Mouse (Mus musculus): ENCODE results near the gene Misp.

The Misp gene

DNA sequence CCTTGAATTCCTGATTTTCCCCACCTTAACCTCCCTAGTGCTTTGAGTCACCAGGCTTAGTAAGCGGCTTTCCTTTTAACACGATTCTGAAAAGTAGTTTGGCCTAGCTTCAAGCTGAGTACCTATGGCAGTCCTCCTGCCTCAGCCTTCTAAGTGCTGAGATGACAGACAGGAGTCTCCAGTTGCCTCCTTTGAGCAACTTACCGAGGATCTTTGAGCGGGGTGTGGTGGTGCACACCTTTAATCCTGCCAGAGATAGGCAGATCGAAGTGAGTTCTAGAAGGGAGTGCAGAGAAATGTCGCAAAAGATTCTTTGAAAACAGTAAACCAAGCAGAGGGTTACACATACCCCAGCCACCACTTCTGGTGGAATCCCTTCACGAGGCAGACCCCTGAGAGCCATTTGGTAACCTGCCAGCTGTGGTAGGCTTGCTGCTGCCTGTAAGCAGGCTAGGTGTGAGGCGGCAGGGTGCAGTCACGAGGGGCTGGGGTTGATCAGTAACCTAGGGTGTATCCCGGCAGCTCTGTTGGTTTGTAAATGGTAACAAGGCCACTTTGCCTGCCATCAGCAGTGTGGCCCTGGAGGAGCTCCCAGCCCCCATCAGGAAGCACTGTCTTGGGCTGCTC, 34.9 kb downstream of the Misp start:
- DNase-seq: peak in 1 of 2 experiments; percentile 37

DNA sequence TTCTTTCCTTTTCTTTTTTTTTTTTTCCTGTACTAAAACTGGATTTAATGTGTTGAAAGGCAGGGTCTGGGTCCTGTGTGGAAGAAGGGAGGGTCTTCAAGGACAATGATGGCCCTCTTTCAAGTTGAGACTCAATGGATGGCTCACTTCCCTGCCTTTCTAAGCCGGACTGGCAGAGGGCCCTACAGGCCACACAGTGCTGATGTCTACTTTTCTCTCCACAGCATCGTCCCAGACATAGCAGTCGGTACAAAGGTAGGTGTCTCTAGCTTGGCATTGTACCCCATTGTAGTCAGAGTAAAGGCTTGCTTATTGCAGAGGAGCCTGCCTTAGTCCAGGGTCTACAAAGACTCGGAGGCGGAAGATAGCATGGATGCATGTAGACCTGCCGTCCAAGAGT, 35.5 kb downstream of the Misp start:
- no peak for DNase-seq

DNA sequence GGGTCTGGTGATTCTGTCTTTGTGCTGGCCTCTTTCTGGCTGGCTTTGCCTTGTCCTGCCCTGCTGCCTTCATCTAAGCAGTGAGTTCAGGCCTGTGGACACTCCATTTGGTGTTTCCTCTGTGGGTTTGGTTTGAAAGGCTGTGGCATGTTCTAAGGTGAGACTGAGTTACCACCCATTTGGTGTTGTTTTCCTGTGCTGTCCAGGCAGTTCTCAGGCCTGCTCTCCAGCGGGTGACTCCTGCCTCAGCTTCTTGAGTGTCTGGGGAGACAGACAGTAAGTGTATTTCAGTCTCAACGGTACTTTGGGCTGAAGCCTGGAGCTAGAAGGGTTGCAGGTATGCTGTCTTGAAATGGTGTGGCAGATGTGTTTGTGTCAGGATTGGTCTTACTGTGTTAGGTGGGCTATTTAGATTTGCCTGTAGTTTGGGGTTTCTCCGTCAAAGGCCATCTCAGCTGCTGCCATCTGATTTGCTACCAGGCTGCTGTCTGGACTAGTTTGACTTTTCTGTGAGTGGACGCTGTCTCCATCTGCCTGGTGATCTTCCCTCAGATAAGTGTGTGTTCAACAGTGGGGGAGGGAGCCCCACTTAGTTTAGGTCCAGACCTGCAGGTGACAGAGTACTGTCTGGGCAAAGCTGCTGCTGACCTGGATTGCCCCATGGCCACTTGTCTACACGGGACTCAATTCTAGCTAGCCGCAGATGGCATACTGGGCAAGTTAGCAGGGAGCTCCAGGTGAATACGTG, 36.1 kb downstream of the Misp start:
- no peak for DNase-seq

DNA sequence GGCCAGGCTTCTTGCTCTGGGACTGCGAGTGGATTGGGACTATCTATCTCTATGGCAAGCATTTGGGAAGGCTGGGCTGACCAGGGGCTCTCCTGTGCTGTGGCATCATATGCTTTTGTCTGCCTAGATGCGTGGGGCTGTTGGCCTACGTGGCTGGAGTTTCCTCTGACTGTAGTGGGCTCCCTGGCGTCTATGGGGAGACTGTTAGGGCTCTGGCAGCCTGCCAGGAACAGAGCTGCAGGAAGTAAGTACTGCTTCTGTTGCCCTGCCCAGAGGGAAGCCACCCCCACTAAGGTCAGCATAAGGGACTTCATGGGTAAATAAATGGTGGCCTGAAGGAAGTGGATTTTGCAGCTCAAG, 36.6 kb downstream of the Misp start:
- DNase-seq: peak in 1 of 2 experiments; percentile 43

- DNase-seq: no peak
These were observed 37.1 kb downstream of the Misp start for GRCm38 (mm10) chr10:79857894-79858293.

DNA sequence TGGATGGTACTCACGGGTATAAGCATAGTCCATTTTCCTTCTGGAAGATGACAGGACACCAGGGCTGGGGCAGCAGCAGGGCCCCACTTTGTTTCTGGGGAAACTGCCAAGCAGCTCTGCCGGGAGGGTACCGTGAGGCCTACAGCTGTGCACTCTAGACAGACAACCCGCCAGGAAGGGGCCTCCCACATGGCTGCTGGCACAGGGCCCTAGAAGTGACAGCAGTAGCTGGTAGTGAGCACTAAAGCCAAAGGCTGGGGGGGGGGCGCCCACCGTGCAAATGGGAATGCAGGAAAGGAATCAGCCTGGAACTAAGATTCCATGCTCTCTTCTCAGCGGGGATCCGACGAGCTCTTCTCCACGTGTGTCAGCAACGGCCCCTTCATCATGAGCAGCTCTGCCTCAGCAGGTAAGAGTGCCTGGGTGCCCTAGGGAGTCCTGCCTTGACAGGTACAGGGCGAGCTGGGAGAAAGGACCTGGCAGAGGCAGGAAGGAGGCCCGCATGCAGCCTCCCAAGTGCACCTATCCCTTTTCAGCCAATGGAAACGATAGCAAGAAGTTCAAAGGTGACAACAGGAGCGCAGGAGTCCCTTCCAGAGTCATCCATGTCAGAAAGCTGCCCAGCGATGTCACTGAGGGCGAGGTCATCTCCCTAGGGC, 37.8 kb downstream of the Misp start:
- DNase-seq: peak in 1 of 2 experiments; percentile 57

DNA sequence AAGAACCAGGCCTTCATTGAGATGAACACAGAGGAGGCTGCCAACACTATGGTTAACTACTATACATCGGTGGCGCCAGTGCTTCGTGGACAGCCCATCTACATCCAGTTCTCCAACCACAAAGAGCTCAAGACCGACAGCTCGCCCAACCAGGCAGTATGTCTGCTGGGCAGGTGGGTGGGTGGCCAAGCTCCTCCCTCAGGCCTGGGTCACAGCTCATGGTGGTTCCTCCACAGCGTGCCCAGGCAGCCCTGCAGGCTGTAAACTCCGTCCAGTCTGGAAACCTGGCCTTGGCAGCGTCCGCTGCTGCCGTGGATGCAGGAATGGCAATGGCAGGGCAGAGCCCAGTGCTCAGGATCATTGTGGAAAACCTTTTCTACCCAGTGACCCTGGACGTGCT, 38.3 kb downstream of the Misp start:
- DNase-seq: no peak

- no peak for DNase-seq
These were observed 39.5 kb downstream of the Misp start for GRCm38 (mm10) chr10:79860079-79860911.

GRCm38 (mm10) chr10:79861230-79862048, 40.6 kb downstream of the Misp start:
- DNase-seq: peak; percentile 75 to 76

DNA sequence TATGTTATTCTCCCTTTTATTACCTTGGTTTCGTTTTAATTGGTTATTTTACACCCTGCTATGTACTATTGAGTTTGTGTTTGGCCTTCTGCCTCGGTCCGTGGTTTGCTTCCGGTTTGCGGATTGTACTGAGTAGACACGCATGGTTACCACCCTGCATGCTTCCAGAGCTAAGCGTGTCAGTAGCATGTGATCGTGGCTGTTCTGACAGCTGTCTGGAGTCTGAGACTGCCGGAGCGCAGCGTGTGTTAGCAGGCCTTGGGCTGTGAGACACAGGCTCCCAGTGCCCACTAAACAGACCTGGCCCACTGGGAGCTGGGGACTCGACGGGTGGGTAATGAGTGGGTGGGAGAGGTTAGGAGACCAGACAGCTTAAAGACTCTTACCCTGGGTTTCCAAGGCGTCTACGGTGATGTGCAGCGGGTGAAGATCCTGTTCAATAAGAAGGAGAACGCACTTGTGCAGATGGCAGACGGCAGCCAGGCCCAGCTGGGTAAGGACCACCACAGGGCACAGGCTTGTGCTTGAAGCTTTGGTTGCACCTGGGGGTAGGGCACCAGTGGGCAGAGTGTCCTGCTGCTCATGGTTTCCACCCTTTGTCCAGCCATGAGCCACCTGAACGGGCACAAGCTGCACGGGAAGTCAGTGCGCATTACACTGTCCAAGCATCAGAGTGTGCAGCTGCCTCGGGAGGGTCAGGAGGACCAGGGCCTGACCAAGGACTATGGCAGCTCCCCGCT, 41.4 kb downstream of the Misp start:
- DNase-seq: no peak

DNA sequence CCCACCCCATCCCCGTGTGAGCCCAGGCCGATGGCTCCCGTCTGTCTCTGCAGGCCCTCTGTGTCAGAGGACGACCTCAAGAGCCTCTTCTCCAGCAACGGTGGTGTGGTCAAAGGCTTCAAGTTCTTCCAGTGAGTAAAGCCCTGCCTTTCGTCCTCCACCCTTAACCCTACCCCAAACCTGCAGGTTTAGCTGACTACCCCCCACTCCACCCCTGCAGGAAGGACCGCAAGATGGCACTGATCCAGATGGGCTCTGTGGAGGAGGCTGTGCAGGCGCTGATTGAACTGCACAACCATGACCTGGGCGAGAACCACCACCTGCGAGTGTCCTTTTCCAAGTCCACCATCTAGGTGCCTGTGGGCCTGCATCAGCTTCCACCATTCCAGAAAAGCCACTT, 42.1 kb downstream of the Misp start:
- no peak for DNase-seq

GRCm38 (mm10) chr10:79864351-79865188, 43.8 kb downstream of the Misp start:
- no peak for DNase-seq

GRCm38 (mm10) chr10:79865189-79865601, 44.4 kb downstream of the Misp start:
- DNase-seq: no peak

GRCm38 (mm10) chr10:79865801-79866295, 45.1 kb downstream of the Misp start:
- peak; percentile 44 to 52 for DNase-seq

GRCm38 (mm10) chr10:79866601-79867000, 45.8 kb downstream of the Misp start:
- no peak for DNase-seq

GRCm38 (mm10) chr10:79871845-79872244, 51.1 kb downstream of the Misp start:
- DNase-seq: no peak

GRCm38 (mm10) chr10:79872862-79873261, 52.1 kb downstream of the Misp start:
- no peak for DNase-seq

DNA sequence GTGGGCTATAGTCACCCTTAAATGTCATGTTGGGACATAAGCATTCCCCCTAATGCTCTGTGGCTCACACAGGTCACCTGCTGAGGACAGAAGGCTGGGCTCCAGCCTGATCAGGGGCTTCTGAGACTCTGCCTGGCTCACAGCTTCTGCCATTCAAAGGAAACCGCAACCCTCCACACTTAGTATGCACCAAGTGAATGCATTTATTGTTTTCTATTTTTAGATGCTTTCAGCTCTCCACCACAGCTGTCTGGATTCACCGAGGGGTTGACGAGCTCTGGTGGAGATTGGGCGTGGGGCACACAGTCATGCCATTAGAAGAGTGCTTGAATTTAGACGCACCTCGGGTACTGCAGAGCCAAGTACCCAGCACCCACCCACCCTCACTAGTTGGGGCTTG, 52.5 kb downstream of the Misp start:
- no peak for DNase-seq

DNA sequence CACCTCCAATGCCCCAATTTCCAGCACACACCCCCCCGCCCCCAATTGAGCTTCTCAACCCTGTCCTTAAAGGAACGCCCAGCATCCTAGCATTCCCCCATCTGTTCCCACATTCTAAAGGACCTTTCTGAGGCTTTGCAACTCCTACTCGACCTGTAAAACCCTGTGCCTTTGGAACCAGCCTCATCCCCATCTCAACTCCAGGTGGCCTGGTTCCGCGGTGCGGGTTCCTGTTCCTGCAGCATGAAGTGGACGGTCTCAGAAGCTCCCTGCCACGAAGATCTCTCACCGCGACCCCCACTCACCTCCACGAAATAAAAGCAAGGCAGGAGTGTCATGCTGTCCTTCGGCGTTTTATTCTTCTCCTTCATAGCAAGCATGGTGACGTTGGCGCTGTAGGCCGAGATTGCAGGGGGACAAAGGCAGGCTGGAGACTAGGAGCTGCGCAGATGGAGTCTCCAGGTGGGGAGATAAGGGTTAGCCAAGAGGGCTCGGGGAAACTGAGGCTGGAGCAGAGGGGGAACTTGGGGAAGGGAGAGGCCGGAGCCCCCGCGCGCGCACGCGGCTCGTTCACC, 53.0 kb downstream of the Misp start:
- no peak for DNase-seq

GRCm38 (mm10) chr10:79874290-79874862, 53.6 kb downstream of the Misp start, which contains the start of the genes Prtn3 and Plppr3:
Gene Prtn3 (plus strand): TSS chr10:79874476.
Gene Plppr3 (minus strand): TSS chr10:79874634.
- DNase-seq: peak in 1 of 2 experiments; percentile 39
